Mouse (Mus musculus): ENCODE data around the gene Rnf32. TPM values are rescaled to one million over a fixed set of nuclear protein-coding genes. Genes with fewer than 3 reads are reported as not detected.

Rnf32 gene
- total RNA-seq, 2 experiments from 2014 or later = 0.85 to 0.94 TPM

DNA sequence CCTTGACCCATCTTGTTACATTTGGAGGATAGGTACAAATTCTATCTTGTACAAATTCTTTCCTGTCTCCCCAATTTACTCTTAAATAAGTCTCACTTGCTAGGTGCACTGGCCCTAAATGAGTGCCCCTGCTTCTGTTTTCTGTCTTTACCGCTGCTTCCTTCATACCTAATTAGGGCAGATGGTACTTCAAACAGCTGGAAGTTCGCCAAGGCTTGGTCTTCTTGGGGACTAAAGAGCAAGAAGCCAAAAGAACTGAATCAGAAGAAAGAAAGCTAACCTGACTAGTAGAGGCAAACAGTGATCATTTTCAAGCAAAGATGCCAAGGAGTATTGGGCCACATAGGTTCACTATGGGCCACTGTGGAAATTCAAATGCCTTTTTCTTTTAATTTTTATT lies 77.6 kb downstream of the Rnf32 start:
- no peak for DNase-seq (ENCODE audit: low spot score)

- DNase-seq (ENCODE audit: low spot score) = no peak
Measured at GRCm38 (mm10) chr5:29274746-29275145, 79.0 kb downstream of the Rnf32 start.

Other genes with a start within 250 kb of the Rnf32 start
- 10 to 100 TPM; 10.5 to 12.1 TPM for gene Lmbr1, start 182.4 kb downstream of the Rnf32 start, total RNA-seq (2021)
- 10 to 100 TPM; 10.8 to 11.7 TPM for gene Nom1, start 238.7 kb downstream of the Rnf32 start, total RNA-seq (2021)